Mouse (Mus musculus): ENCODE measurements around the gene Srp68. TPM values are rescaled to one million over a fixed set of nuclear protein-coding genes. Genes with fewer than 3 reads are reported as not detected.
A peak's percentile ranks its signal among the peaks of the same experiment; 100 is the strongest.

Srp68 gene
- polyA plus RNA-seq, 1 experiment: 53.8 TPM

DNA sequence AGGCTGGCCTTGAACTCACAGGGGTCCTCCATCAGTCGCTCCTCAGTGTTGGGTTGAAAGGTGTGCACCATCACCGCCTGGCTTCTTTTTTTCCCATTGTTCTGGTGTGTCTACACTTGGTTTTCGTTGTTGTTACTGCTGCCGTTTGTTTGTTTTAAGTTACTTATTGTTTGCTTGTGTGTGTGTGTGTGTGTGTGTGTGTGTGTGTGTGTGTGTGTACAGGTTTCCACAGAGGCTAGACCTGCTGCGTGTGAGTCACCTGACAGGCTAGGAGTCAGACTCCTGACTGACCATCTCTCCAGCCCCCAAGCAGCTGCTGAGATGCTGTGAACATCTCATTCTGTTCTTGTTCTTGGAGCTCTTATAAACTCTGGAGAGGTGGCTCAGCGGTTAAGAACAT, 61.2 kb downstream of the Srp68 start:
- Histone ChIP-seq H3K27ac (ENCODE audit: insufficient read depth, low read depth, low read length) (no peak overlapping the region), H3K36me3 (ENCODE audit: control insufficient read depth, insufficient read depth, low read length) (no peaks in the 10 kb centered on the region), H3K4me1 (ENCODE audit: control insufficient read depth, insufficient read depth, low read length) (peaks cover 12% of the 10 kb centered on the region), H3K27me3 (replicated peaks; ENCODE audit: control insufficient read depth, insufficient read depth, low read length) (no peaks in the 10 kb centered on the region), H3K4me3 (ENCODE audit: insufficient read depth, low read depth, low read length) (no peak overlapping the region)
- WGBS: 95% methylated on average over 6 of the region's 6 CpGs
- TF ChIP-seq CTCF (conservative IDR thresholded peaks at IDR 0.05; ENCODE audit: insufficient read depth, insufficient read length, low read depth, low read length) (no peak), POLR2A (IDR thresholded peaks at IDR 0.05; ENCODE audit: low read depth, low read length) (no peak)
- no peak for DNase-seq

DNA sequence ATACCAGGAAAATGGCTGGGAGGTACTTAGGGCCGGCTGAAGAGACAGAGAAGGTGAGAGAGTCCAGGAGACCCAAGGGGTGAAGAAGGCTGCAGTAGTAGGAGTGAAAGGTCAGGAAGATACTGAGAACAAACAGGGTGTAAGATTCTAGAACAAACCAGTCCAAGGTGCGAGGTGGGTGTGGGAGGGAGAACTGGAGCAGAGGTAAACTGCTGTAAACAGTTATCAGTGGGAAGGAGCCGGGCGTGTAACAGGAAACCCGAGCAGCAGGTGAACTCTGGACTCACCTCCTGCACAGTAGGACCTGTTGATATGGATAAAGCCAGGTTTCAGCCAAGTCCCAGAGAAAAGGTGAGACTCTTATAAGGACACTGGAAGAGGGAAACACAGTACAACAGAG, 63.3 kb downstream of the Srp68 start:
- Histone ChIP-seq H3K27ac (ENCODE audit: insufficient read depth, low read depth, low read length) (peak overlapping the region; percentile 66), H3K4me1 (ENCODE audit: control insufficient read depth, insufficient read depth, low read length) (peaks cover 10% of the 10 kb centered on the region), H3K27me3 (replicated peaks; ENCODE audit: control insufficient read depth, insufficient read depth, low read length) (no peaks in the 10 kb centered on the region), H3K36me3 (ENCODE audit: control insufficient read depth, insufficient read depth, low read length) (no peaks in the 10 kb centered on the region), H3K4me3 (ENCODE audit: insufficient read depth, low read depth, low read length) (no peak overlapping the region)
- 46% methylated on average over 5 of the region's 5 CpGs for WGBS
- peak; percentile 77 for DNase-seq
- no peak for TF ChIP-seq POLR2A (IDR thresholded peaks at IDR 0.05; ENCODE audit: low read depth, low read length)
- TF ChIP-seq CTCF (conservative IDR thresholded peaks at IDR 0.05; ENCODE audit: insufficient read depth, insufficient read length, low read depth, low read length): no peak

DNA sequence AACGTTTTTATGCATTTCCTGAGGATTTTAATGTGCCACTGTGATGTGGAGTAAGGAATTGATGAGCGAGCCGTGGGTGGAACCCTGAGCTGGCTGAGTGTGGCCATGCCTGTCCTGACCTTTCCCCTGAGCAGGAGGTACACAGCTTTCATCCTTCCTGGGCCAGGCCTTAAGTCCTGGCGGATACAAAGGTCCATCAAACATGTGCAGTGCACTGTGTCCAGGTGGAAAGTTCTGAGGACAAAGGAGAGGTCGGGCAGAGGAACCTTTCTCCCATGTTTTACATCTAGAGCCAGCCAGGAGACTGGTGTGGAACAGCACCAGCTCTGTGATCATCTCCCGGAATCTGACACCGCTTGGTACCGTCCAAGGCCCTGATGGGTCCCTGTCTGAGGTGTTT, 64.8 kb downstream of the Srp68 start:
- Histone ChIP-seq H3K27me3 (replicated peaks; ENCODE audit: control insufficient read depth, insufficient read depth, low read length) (no peaks in the 10 kb centered on the region), H3K36me3 (ENCODE audit: control insufficient read depth, insufficient read depth, low read length) (no peaks in the 10 kb centered on the region), H3K27ac (ENCODE audit: insufficient read depth, low read depth, low read length) (peak overlapping the region; percentile 66), H3K4me3 (ENCODE audit: insufficient read depth, low read depth, low read length) (no peak overlapping the region), H3K4me1 (ENCODE audit: control insufficient read depth, insufficient read depth, low read length) (peaks cover 10% of the 10 kb centered on the region)
- no peak for TF ChIP-seq POLR2A (IDR thresholded peaks at IDR 0.05; ENCODE audit: low read depth, low read length)
- no peak for TF ChIP-seq CTCF (conservative IDR thresholded peaks at IDR 0.05; ENCODE audit: insufficient read depth, insufficient read length, low read depth, low read length)
- 48% methylated on average over 8 of the region's 8 CpGs for WGBS
- DNase-seq: peak; percentile 88

DNA sequence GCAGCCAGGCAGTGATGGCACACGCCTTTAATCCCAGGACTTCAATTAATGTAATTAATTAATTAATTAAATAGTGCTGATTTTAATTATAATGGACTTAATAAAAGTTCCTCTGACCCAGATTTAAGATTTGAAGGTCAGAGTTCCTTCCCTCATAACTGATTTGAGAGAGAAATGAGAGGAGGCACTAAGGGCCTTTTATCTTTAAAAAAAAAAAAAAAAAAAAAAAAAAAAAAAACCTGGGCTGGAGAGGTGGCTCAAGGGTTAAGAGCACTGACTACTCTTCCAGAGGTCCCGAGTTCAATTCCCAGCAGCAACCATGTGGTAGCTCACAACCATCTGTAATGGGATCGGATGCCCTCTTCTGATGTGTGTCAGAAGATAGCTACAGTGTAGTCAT, 65.4 kb downstream of the Srp68 start:
- Histone ChIP-seq H3K27ac (ENCODE audit: insufficient read depth, low read depth, low read length) (no peak overlapping the region; the same call in 1 of the 2 replicates), H3K27me3 (replicated peaks; ENCODE audit: control insufficient read depth, insufficient read depth, low read length) (no peaks in the 10 kb centered on the region), H3K36me3 (ENCODE audit: control insufficient read depth, insufficient read depth, low read length) (no peaks in the 10 kb centered on the region), H3K4me1 (ENCODE audit: control insufficient read depth, insufficient read depth, low read length) (peaks cover 10% of the 10 kb centered on the region), H3K4me3 (ENCODE audit: insufficient read depth, low read depth, low read length) (no peak overlapping the region)
- 82% methylated on average over 3 of the region's 3 CpGs for WGBS
- no peak for DNase-seq
- TF ChIP-seq POLR2A (IDR thresholded peaks at IDR 0.05; ENCODE audit: low read depth, low read length): no peak
- no peak for TF ChIP-seq CTCF (conservative IDR thresholded peaks at IDR 0.05; ENCODE audit: insufficient read depth, insufficient read length, low read depth, low read length)

DNA sequence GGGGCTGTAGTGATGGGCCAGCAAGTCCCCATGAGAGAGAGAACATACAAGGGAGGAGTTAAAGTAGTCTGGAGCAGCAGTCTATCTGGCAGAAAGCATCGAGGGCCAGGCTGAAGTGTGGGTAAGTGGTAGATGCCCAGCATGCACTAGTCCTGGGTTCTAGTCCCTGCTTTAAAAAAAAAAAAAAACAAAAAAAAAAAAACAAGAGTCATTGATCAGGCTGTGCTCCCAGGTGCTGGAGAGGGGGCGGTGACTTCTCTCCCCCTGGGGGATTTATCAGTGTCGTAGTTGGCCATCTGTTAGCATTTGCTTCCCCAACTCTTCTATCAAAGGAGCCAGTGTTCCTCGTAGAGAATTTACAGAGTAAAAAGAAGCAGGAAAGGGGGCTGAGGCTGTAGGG, 67.3 kb downstream of the Srp68 start:
- Histone ChIP-seq H3K27ac (ENCODE audit: insufficient read depth, low read depth, low read length) (no peak overlapping the region), H3K4me3 (ENCODE audit: insufficient read depth, low read depth, low read length) (no peak overlapping the region), H3K36me3 (ENCODE audit: control insufficient read depth, insufficient read depth, low read length) (no peaks in the 10 kb centered on the region), H3K4me1 (ENCODE audit: control insufficient read depth, insufficient read depth, low read length) (peaks cover 10% of the 10 kb centered on the region), H3K27me3 (replicated peaks; ENCODE audit: control insufficient read depth, insufficient read depth, low read length) (no peaks in the 10 kb centered on the region)
- TF ChIP-seq CTCF (conservative IDR thresholded peaks at IDR 0.05; ENCODE audit: insufficient read depth, insufficient read length, low read depth, low read length) (no peak), POLR2A (IDR thresholded peaks at IDR 0.05; ENCODE audit: low read depth, low read length) (no peak)
- WGBS: 87% methylated on average over 4 of the region's 4 CpGs
- DNase-seq: no peak

DNA sequence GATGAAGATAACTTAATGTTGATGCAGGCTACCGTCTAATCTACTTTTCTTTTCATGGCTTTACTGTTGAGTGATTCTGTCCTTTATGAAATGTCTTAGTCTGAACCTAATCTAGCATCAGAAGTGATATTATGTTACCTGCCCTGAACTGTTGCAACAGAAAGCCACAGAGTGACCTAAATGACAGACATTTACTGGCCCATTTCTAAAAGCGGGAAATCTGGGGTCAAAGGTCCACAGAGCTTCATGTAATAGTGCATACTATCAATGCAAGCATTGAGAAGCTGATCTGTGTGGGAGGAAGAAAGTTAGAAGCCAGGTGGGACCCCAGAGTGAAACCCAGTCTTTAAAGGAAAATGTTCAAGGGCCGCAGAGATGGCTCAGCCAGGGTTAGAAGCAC, 70.9 kb downstream of the Srp68 start:
- Histone ChIP-seq H3K4me1 (ENCODE audit: control insufficient read depth, insufficient read depth, low read length) (peaks cover 4% of the 10 kb centered on the region; the same call in 1 of the 2 replicates), H3K27ac (ENCODE audit: insufficient read depth, low read depth, low read length) (no peak overlapping the region), H3K36me3 (ENCODE audit: control insufficient read depth, insufficient read depth, low read length) (no peaks in the 10 kb centered on the region), H3K27me3 (replicated peaks; ENCODE audit: control insufficient read depth, insufficient read depth, low read length) (no peaks in the 10 kb centered on the region), H3K4me3 (ENCODE audit: insufficient read depth, low read depth, low read length) (no peak overlapping the region)
- WGBS: 84% methylated on average over 3 of the region's 3 CpGs
- no peak for DNase-seq
- TF ChIP-seq POLR2A (IDR thresholded peaks at IDR 0.05; ENCODE audit: low read depth, low read length) (no peak), CTCF (conservative IDR thresholded peaks at IDR 0.05; ENCODE audit: insufficient read depth, insufficient read length, low read depth, low read length) (no peak)

DNA sequence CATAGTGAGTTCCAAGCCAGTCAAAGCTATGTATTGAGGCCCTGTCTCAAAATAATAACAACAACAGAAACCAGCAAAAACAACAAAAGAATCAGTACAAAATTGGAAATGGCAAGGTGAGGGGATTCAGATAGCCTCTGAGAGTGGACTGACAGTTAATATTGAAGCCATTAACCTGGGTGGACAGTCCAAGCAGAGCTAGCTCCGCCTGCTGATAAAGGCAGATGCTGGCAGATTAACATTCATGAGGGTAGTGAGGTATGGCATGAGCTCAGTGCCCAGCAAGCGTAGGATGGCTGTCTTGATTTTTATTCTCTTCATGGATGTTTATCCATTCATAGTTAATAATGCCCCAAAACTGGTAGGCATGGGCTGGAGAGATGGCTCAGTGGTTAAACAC, 72.9 kb downstream of the Srp68 start:
- peaks cover 4% of the 10 kb centered on the region; the same call in 1 of the 2 replicates for H3K4me1 ChIP-seq (ENCODE audit: control insufficient read depth, insufficient read depth, low read length)
- no peak for TF ChIP-seq POLR2A (IDR thresholded peaks at IDR 0.05; ENCODE audit: low read depth, low read length)
- 0 out of 2 replicates have a peak, but pooled peaks have one; percentile 1 for TF ChIP-seq CTCF (conservative IDR thresholded peaks at IDR 0.05; ENCODE audit: insufficient read depth, insufficient read length, low read depth, low read length)
- H3K36me3 ChIP-seq (ENCODE audit: control insufficient read depth, insufficient read depth, low read length): no peaks in the 10 kb centered on the region; the same call in 1 of the 2 replicates
- H3K4me3 ChIP-seq (ENCODE audit: insufficient read depth, low read depth, low read length): no peak overlapping the region
- H3K27ac ChIP-seq (ENCODE audit: insufficient read depth, low read depth, low read length): 0 out of 2 replicates have a peak overlapping the region, but pooled peaks have one; percentile 11
- DNase-seq: peak; percentile 63
- no peaks in the 10 kb centered on the region for H3K27me3 ChIP-seq (replicated peaks; ENCODE audit: control insufficient read depth, insufficient read depth, low read length)
- WGBS: 50% methylated on average over 2 of the region's 2 CpGs
